Mouse (Mus musculus): ENCODE data around the gene Miox. TPM values are rescaled to one million over a fixed set of nuclear protein-coding genes. Genes with fewer than 3 reads are reported as not detected.

Miox gene
- total and polyA plus RNA-seq, 2 experiments from 2014 or later = not detected

DNA sequence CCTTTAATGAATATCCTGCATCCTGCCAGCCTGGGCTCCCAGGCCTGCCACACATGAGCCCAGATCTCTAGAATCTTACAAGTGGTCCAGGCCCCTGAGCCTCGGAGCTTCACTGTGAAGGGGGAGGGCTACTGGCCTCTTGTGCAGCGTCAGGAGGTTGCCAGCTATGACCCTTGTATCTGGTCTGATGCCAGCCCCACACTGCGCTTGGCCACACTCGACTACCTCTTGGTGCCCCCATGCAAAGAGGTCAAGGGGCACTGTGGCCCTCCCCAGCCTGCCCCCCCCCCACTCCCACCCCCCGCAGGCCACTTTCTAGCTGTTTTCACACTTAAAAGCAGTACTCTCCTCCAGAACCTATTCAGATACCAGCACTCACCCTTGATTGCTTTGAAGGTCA is 7.8 kb upstream of the Miox start:
- ATAC-seq = no peak

DNA sequence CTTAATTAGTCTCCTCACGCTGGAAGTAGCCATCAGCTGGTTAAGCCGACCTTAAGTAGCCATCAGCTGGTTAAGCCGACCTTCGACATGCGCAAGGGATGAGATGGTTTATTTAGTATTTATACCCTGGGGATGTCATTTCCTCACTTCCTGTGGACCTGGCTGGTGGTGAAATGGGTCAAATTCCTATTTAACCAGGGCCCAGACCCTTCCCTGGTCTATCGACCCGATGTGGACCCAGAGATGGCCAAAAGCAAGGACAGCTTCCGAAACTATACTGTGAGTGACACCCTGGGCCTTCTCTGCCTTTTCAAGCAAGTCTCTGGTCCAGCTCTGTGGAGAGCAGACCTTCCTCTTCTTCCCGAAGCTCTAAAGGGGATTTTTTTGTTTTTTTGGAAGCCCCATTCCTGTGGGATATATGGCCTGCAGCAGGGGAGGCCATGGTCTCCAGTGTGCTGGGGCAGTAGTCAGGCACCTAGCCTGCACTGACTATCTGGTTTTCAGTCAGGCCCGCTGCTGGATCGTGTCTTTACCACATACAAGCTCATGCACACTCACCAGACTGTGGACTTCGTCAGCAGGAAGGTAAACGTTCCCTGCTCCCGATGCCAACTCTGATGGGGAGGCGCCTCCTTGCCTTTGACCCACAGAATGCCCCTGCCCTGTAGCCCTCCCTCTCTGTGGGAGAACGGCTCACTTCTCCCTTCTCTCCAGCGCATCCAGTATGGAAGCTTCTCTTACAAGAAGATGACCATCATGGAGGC is 758 bp downstream of the Miox start:
- ATAC-seq = no peak
- 87% methylated on average over 17 of the region's 17 CpGs for WGBS

More for the DNA sequence above, 7.8 kb upstream of the Miox start:
- H3K27ac ChIP-seq = no peak overlapping the region
- H3K4me1 ChIP-seq (ENCODE audit: insufficient read depth, low read length) = peaks cover 6% of the 10 kb centered on the region; the same call in 1 of the 2 replicates
- no peak for TF ChIP-seq CTCF (IDR thresholded peaks at IDR 0.05; ENCODE audit: low read depth)
- DNase-seq (ENCODE audit: low spot score) = no peak
- WGBS = 64% methylated on average over 5 of the region's 5 CpGs
- H3K9me3 ChIP-seq (ENCODE audit: low read length) = no peaks in the 10 kb centered on the region
- H3K4me3 ChIP-seq (ENCODE audit: low read length) = no peak overlapping the region
- no peaks in the 10 kb centered on the region for H3K27me3 ChIP-seq (ENCODE audit: insufficient read depth, low read length)
- no peaks in the 10 kb centered on the region for H3K36me3 ChIP-seq (ENCODE audit: insufficient read depth, low read length)
- no peak overlapping the region for H3K4me2 ChIP-seq (ENCODE audit: low read depth, low read length)
- H3K9ac ChIP-seq (replicated peaks; ENCODE audit: low read length) = no peak overlapping the region

DNA sequence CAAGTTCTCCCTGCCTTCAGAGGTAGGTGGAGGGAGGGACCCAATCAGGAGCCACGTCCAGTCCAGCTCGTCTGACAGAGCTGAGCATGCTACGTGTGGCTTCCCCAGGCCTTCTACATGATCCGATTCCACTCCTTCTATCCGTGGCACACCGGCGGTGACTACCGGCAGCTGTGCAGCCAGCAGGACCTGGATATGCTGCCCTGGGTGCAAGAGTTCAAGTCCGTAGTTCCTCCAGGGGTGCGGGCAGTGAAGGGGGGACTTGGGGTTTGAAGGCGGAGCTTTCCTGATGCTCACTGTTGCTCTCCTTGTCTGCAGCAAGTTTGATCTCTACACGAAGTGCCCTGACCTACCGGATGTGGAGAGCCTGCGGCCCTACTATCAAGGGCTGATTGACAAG is 2.2 kb downstream of the Miox start:
- H3K4me2 ChIP-seq (ENCODE audit: low read depth, low read length) = no peak overlapping the region
- DNase-seq (ENCODE audit: low spot score) (no peak), ATAC-seq (no peak)
- no peak overlapping the region for H3K27ac ChIP-seq
- H3K36me3 ChIP-seq (ENCODE audit: insufficient read depth, low read length) = no peaks in the 10 kb centered on the region
- WGBS = 86% methylated on average over 14 of the region's 14 CpGs
- no peak for TF ChIP-seq CTCF (IDR thresholded peaks at IDR 0.05; ENCODE audit: low read depth)
- H3K4me3 ChIP-seq (ENCODE audit: low read length) = no peak overlapping the region
- no peaks in the 10 kb centered on the region for H3K4me1 ChIP-seq (ENCODE audit: insufficient read depth, low read length)
- H3K27me3 ChIP-seq (ENCODE audit: insufficient read depth, low read length) = no peaks in the 10 kb centered on the region
- no peak overlapping the region for H3K9ac ChIP-seq (replicated peaks; ENCODE audit: low read length)
- no peaks in the 10 kb centered on the region for H3K9me3 ChIP-seq (ENCODE audit: low read length)

More for the DNA sequence above, 758 bp downstream of the Miox start:
- Histone ChIP-seq H3K27ac (no peak overlapping the region), H3K4me3 (ENCODE audit: low read length) (no peak overlapping the region), H3K4me1 (ENCODE audit: insufficient read depth, low read length) (no peaks in the 10 kb centered on the region), H3K9ac (replicated peaks; ENCODE audit: low read length) (no peak overlapping the region), H3K4me2 (ENCODE audit: low read depth, low read length) (no peak overlapping the region), H3K36me3 (ENCODE audit: insufficient read depth, low read length) (no peaks in the 10 kb centered on the region), H3K27me3 (ENCODE audit: insufficient read depth, low read length) (no peaks in the 10 kb centered on the region), H3K9me3 (ENCODE audit: low read length) (no peaks in the 10 kb centered on the region)
- DNase-seq (ENCODE audit: low spot score) = no peak
- no peak for TF ChIP-seq CTCF (IDR thresholded peaks at IDR 0.05; ENCODE audit: low read depth)

DNA sequence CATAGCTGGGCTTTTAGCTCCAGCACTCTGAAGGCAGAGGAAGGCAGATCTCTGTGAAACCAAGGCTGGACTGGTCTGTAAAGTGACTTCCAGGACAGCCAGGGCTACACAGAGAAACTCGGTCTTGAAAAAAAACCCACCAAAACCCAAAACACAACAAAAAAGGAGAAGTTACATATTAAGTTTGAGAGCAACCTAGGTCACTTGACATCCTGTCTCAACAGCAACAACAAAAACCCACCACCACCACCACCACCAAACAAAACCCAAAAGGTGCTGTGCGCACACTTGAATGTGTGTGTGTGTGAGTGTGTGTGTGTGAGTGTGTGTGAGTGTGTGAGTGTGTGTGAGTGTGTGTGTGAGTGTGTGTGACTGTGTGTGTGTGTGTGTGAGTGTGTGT is 5.5 kb downstream of the Miox start:
- no peak overlapping the region for H3K4me2 ChIP-seq (ENCODE audit: low read depth, low read length)
- ATAC-seq = no peak
- no peak for TF ChIP-seq CTCF (IDR thresholded peaks at IDR 0.05; ENCODE audit: low read depth)
- H3K9me3 ChIP-seq (ENCODE audit: low read length) = no peaks in the 10 kb centered on the region
- H3K9ac ChIP-seq (replicated peaks; ENCODE audit: low read length) = no peak overlapping the region
- no peak for DNase-seq (ENCODE audit: low spot score)
- H3K36me3 ChIP-seq (ENCODE audit: insufficient read depth, low read length) = no peaks in the 10 kb centered on the region
- H3K4me1 ChIP-seq (ENCODE audit: insufficient read depth, low read length) = no peaks in the 10 kb centered on the region
- no peak overlapping the region for H3K4me3 ChIP-seq (ENCODE audit: low read length)
- H3K27me3 ChIP-seq (ENCODE audit: insufficient read depth, low read length) = no peaks in the 10 kb centered on the region
- H3K27ac ChIP-seq = no peak overlapping the region
- 81% methylated on average over 2 of the region's 2 CpGs for WGBS

DNA sequence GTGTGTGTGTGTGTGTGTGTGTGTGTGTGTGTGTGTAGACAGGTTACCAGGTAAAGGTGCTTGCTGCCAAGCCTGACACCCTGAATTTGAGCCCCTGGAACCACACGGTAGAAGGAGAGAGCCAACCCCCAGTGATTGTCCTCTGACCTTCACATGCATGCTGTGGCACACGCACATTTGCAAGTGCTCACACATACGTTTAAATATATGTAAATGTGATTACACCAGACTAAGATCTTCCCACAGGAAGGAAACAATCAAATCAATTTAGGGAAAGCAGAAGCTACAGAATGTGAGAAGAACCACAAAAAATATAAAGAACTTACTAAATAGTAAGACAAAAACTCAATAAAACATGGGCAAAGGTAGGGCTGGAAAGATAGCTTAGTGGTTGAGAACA is 5.9 kb downstream of the Miox start:
- 75% methylated on average over 3 of the region's 3 CpGs for whole genome bisulfite sequencing
- no peak for TF ChIP-seq CTCF (IDR thresholded peaks at IDR 0.05; ENCODE audit: low read depth)

DNA sequence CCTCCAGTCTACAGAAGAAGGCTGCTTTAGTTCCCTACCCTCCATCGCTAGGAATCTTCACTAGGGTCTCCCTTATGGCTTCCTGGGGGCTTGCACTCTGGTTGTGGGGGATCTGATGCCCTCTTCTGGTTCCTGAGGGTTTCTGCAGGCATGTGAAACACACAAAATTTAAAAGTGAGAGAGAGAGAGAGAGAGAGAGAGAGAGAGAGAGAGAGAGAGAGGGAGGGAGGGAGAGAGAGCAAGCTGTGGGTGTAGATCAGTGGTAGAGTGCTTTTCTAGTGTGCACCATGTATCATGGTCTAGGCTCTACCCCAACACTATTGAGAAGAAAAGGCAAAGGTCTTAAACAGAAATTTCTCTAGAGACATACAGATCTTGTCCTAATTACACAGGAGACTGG is 7.5 kb downstream of the Miox start:
- no peak for TF ChIP-seq CTCF (IDR thresholded peaks at IDR 0.05; ENCODE audit: low read depth)
- no peak overlapping the region for H3K4me3 ChIP-seq (ENCODE audit: low read length)
- no peaks in the 10 kb centered on the region for H3K4me1 ChIP-seq (ENCODE audit: insufficient read depth, low read length)
- ATAC-seq = no peak
- no peaks in the 10 kb centered on the region for H3K27me3 ChIP-seq (ENCODE audit: insufficient read depth, low read length)
- 22% methylated on average over 1 of the region's 1 CpGs for WGBS
- DNase-seq (ENCODE audit: low spot score) = no peak
- H3K27ac ChIP-seq = no peak overlapping the region
- no peak overlapping the region for H3K9ac ChIP-seq (replicated peaks; ENCODE audit: low read length)
- H3K9me3 ChIP-seq (ENCODE audit: low read length) = no peaks in the 10 kb centered on the region
- no peak overlapping the region for H3K4me2 ChIP-seq (ENCODE audit: low read depth, low read length)
- H3K36me3 ChIP-seq (ENCODE audit: insufficient read depth, low read length) = no peaks in the 10 kb centered on the region

More for the DNA sequence above, 5.9 kb downstream of the Miox start:
- Histone ChIP-seq H3K9me3 (ENCODE audit: low read length) (no peaks in the 10 kb centered on the region), H3K27me3 (ENCODE audit: insufficient read depth, low read length) (no peaks in the 10 kb centered on the region), H3K4me3 (ENCODE audit: low read length) (no peak overlapping the region), H3K9ac (replicated peaks; ENCODE audit: low read length) (no peak overlapping the region), H3K4me2 (ENCODE audit: low read depth, low read length) (no peak overlapping the region), H3K4me1 (ENCODE audit: insufficient read depth, low read length) (no peaks in the 10 kb centered on the region), H3K27ac (no peak overlapping the region), H3K36me3 (ENCODE audit: insufficient read depth, low read length) (no peaks in the 10 kb centered on the region)
- DNase-seq (ENCODE audit: low spot score) (no peak), ATAC-seq (no peak)

DNA sequence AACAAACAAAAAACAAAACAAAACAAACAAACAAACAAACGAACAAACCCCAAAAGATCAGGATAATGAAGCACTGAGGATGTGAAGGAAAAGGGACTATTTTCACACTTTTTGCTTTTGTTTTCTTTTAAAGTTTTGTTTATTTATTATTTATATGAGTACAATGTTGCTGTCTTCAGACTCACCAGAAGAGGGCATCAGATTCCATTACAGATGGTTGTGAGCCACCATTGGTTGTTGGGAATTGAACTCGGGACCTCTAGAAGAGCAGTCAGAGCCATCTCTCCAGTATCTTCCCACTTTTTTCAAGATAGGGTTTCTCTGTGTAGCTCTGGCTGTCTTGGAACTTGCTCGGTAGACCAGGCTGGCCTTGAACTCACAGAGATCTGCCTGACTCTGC is 9.1 kb downstream of the Miox start:
- H3K4me1 ChIP-seq (ENCODE audit: insufficient read depth, low read length) = no peaks in the 10 kb centered on the region
- no peak overlapping the region for H3K4me3 ChIP-seq (ENCODE audit: low read length)

More for the DNA sequence above, 9.1 kb downstream of the Miox start:
- no peak overlapping the region for H3K27ac ChIP-seq
- no peaks in the 10 kb centered on the region for H3K9me3 ChIP-seq (ENCODE audit: low read length)
- ATAC-seq (no peak), DNase-seq (ENCODE audit: low spot score) (no peak)
- no peak overlapping the region for H3K9ac ChIP-seq (replicated peaks; ENCODE audit: low read length)
- H3K27me3 ChIP-seq (ENCODE audit: insufficient read depth, low read length) = no peaks in the 10 kb centered on the region
- 88% methylated on average over 3 of the region's 3 CpGs for WGBS
- TF ChIP-seq CTCF (IDR thresholded peaks at IDR 0.05; ENCODE audit: low read depth) = 0 out of 2 replicates have a peak, but pooled peaks have one; percentile 7
- no peak overlapping the region for H3K4me2 ChIP-seq (ENCODE audit: low read depth, low read length)
- no peaks in the 10 kb centered on the region for H3K36me3 ChIP-seq (ENCODE audit: insufficient read depth, low read length)

All from hindbrain, postnatal 0 days (tissue).